Mouse (Mus musculus): Measurements from ENCODE around the gene Nt5dc2. TPM values are rescaled to one million over a fixed set of nuclear protein-coding genes. Genes with fewer than 3 reads are reported as not detected.

The Nt5dc2 gene
- polyA plus RNA-seq, 1 experiment from 2014 or later, result 455 TPM

Other genes with a start within 250 kb of the Nt5dc2 start
- not detected in 2 replicates for gene Itih4, start 244.6 kb upstream of the Nt5dc2 start, polyA plus RNA-seq (2016; fragmentation: Nextera tagmentation; extraction: Ambion mirVana)
- gene Itih3, start 207.3 kb upstream of the Nt5dc2 start, polyA plus RNA-seq (2016; fragmentation: Nextera tagmentation; extraction: Ambion mirVana), result 0.28 and 0.46 TPM in 2 replicates
- gene Itih1, start 187.8 kb upstream of the Nt5dc2 start, polyA plus RNA-seq (2016; fragmentation: Nextera tagmentation; extraction: Ambion mirVana), result not detected in 2 replicates
- gene Nek4, start 179.7 kb upstream of the Nt5dc2 start, polyA plus RNA-seq (2016; fragmentation: Nextera tagmentation; extraction: Ambion mirVana), result 16.1 and 19.0 TPM in 2 replicates
- 61.2 and 67.4 TPM in 2 replicates for gene Glt8d1, start 129.7 kb upstream of the Nt5dc2 start, polyA plus RNA-seq (2016; fragmentation: Nextera tagmentation; extraction: Ambion mirVana)
- 337 and 341 TPM in 2 replicates for gene Spcs1, start 129.4 kb upstream of the Nt5dc2 start, polyA plus RNA-seq (2016; fragmentation: Nextera tagmentation; extraction: Ambion mirVana)
- gene Pbrm1, start 111.9 kb upstream of the Nt5dc2 start, polyA plus RNA-seq (2016; fragmentation: Nextera tagmentation; extraction: Ambion mirVana), result 176 and 178 TPM in 2 replicates
- 99.5 and 121 TPM in 2 replicates for gene Gnl3, start 111.9 kb upstream of the Nt5dc2 start, polyA plus RNA-seq (2016; fragmentation: Nextera tagmentation; extraction: Ambion mirVana)
- 59.1 and 64.8 TPM in 2 replicates for gene Smim4, start 2.1 kb upstream of the Nt5dc2 start, polyA plus RNA-seq (2016; fragmentation: Nextera tagmentation; extraction: Ambion mirVana)
- gene Stab1, start 37.6 kb downstream of the Nt5dc2 start, polyA plus RNA-seq (2016; fragmentation: Nextera tagmentation; extraction: Ambion mirVana), result 28.4 and 29.6 TPM in 2 replicates
- gene Tnnc1, start 77.3 kb downstream of the Nt5dc2 start, polyA plus RNA-seq (2016; fragmentation: Nextera tagmentation; extraction: Ambion mirVana), result 67.1 and 90.7 TPM in 2 replicates
- gene Nisch, start 85.9 kb downstream of the Nt5dc2 start, polyA plus RNA-seq (2016; fragmentation: Nextera tagmentation; extraction: Ambion mirVana), result 503 and 527 TPM in 2 replicates
- 1.1 and 1.2 TPM in 2 replicates for gene Sema3g, start 86.8 kb downstream of the Nt5dc2 start, polyA plus RNA-seq (2016; fragmentation: Nextera tagmentation; extraction: Ambion mirVana)
- 13.1 and 13.6 TPM in 2 replicates for gene Phf7, start 120.3 kb downstream of the Nt5dc2 start, polyA plus RNA-seq (2016; fragmentation: Nextera tagmentation; extraction: Ambion mirVana)
- 101 and 104 TPM in 2 replicates for gene Bap1, start 120.4 kb downstream of the Nt5dc2 start, polyA plus RNA-seq (2016; fragmentation: Nextera tagmentation; extraction: Ambion mirVana)
- gene Dnah1, start 192.8 kb downstream of the Nt5dc2 start, polyA plus RNA-seq (2016; fragmentation: Nextera tagmentation; extraction: Ambion mirVana), result 8.4 and 8.6 TPM in 2 replicates
- gene Capn7, start 205.6 kb downstream of the Nt5dc2 start, polyA plus RNA-seq (2016; fragmentation: Nextera tagmentation; extraction: Ambion mirVana), result 40.7 and 43.6 TPM in 2 replicates

All from embryonic facial prominence, embryonic 12.5 days (tissue).